Mouse (Mus musculus): Measurements from ENCODE around the gene Gale. TPM values are rescaled to one million over a fixed set of nuclear protein-coding genes. Genes with fewer than 3 reads are reported as not detected.

The Gale gene
- total and polyA plus RNA-seq, 3 experiments = 23.8 to 40.5 (median 32.9) TPM

- no peak overlapping the region for H3K4me2 ChIP-seq (ENCODE audit: insufficient read depth, low read depth, poor library complexity, severe bottlenecking)
- no peak for DNase-seq (ENCODE audit: extremely low read depth)
- H3K4me3 ChIP-seq (replicated peaks in 1 of 3; ENCODE audit: low read depth in 2 of 3, low read length in 2 of 3, poor library complexity in 1 of 3) = no peak overlapping the region
- in situ Hi-C loops (cut with MboI; ENCODE audit: low pct_ligation_motif_present, low pct_unique_long_range_greater_than_20kb, low sequenced_read_pairs) (no loop called here), dilution Hi-C loops (cut with MboI; ENCODE audit: extremely low pct_ligation_motif_present, extremely low pct_unique_long_range_greater_than_20kb, low sequenced_read_pairs) (no loop called here)
- no peak overlapping the region for H3K9ac ChIP-seq (ENCODE audit: insufficient read depth, low read depth)
- no peak overlapping the region for H3K27ac ChIP-seq (ENCODE audit: insufficient read depth, low read depth)
- TF ChIP-seq SIN3A (IDR thresholded peaks at IDR 0.05; ENCODE audit: low read length) = no peak
- TF ChIP-seq ELF1 (IDR thresholded peaks at IDR 0.05; ENCODE audit: low read depth, low read length) = no peak
- no peak for TF ChIP-seq TCF12 (IDR thresholded peaks at IDR 0.05; ENCODE audit: low read depth, low read length)
- TF ChIP-seq POLR2A (IDR thresholded peaks at IDR 0.05; ENCODE audit: low read depth, low read length) = no peak
- TF ChIP-seq ZC3H11A (IDR thresholded peaks at IDR 0.05; ENCODE audit: low read depth, low read length) = no peak
- no peak for TF ChIP-seq ZKSCAN1 (IDR thresholded peaks at IDR 0.05; ENCODE audit: borderline replicate concordance, low read depth, low read length)
- TF ChIP-seq CHD1 (IDR thresholded peaks at IDR 0.05; ENCODE audit: low read depth, low read length) = no peak
- TF ChIP-seq NRF1 (IDR thresholded peaks at IDR 0.05; ENCODE audit: low read depth, low read length) = no peak
- no peak for TF ChIP-seq CHD2 (IDR thresholded peaks at IDR 0.05; ENCODE audit: low read length)
- no peak for TF ChIP-seq KAT2A (IDR thresholded peaks at IDR 0.05; ENCODE audit: insufficient replicate concordance, low read length)
- TF ChIP-seq GABPA (IDR thresholded peaks at IDR 0.05; ENCODE audit: insufficient replicate concordance, low read depth, low read length) = no peak
- TF ChIP-seq USF2 (conservative IDR thresholded peaks at IDR 0.05; ENCODE audit: low read depth, low read length) = no peak
- no peak for TF ChIP-seq UBTF (IDR thresholded peaks at IDR 0.05; ENCODE audit: low read depth, low read length)
- no peak for TF ChIP-seq JUND (conservative IDR thresholded peaks at IDR 0.05; ENCODE audit: low read depth, low read length)
- TF ChIP-seq BHLHE40 (IDR thresholded peaks at IDR 0.05; ENCODE audit: low read depth, low read length) = no peak
- no peaks in the 10 kb centered on the region for H3K27me3 ChIP-seq (replicated peaks)
- H3K79me2 ChIP-seq (replicated peaks; ENCODE audit: control insufficient read depth, extremely low read depth, insufficient read depth, poor library complexity, severe bottlenecking) = peaks cover 17% of the 10 kb centered on the region
- no peaks in the 10 kb centered on the region for H3K9me3 ChIP-seq (replicated peaks; ENCODE audit: low read length)
- H3K36me3 ChIP-seq (replicated peaks in 1 of 2; ENCODE audit: control insufficient read depth in 1 of 2, insufficient read depth in 1 of 2, low read length in 1 of 2) = peaks cover 79 to 92% of the 10 kb centered on the region in 2 experiments
- peaks cover 0 to 5% of the 10 kb centered on the region in 2 experiments; a peak in 2 of 4 replicates for H3K4me1 ChIP-seq (ENCODE audit: control insufficient read depth in 1 of 2, insufficient read depth in 2 of 2)
Observed at GRCm38 (mm10) chr4:136006821-136007220, 43.3 kb downstream of the Gale start.

DNA sequence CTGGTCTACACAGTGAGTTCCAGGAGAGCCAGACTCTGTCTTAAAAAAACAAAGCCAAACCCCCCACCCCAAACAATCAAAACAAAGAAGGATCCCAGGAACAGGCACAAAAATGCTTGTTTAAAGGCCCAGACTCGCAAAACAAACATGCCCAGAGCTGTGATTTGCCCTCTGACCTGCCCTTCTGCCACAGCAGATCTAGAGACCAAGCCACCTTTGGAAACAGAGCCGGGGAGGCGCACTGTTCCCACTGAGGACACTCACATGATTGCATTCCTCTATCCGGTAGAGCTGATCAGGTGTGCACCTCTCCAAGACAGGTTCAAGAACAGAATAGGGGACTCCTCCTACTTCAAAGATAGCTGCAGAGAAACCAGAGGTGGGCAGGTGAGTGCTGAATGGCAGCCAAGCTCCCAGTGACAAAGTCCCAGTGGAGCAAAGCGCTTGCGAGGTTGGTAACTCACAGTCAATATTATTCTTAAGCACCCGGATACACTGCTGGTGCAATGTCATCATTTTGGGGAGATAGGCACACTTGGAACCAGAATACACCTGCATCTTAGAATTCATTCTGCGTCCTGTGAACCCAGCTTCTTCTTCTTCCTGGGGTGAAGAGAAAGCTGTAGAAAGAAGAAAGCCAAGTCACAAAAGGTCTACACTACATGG is 45.4 kb downstream of the Gale start:
- Histone ChIP-seq H3K79me2 (replicated peaks; ENCODE audit: control insufficient read depth, extremely low read depth, insufficient read depth, poor library complexity, severe bottlenecking) (peaks cover 30% of the 10 kb centered on the region), H3K27ac (ENCODE audit: insufficient read depth, low read depth) (no peak overlapping the region), H3K4me3 (replicated peaks in 1 of 3; ENCODE audit: low read depth in 2 of 3, low read length in 2 of 3, poor library complexity in 1 of 3) (no peak overlapping the region), H3K9me3 (replicated peaks; ENCODE audit: low read length) (no peaks in the 10 kb centered on the region), H3K9ac (ENCODE audit: insufficient read depth, low read depth) (no peak overlapping the region), H3K27me3 (replicated peaks) (no peaks in the 10 kb centered on the region), H3K36me3 (replicated peaks in 1 of 2; ENCODE audit: control insufficient read depth in 1 of 2, insufficient read depth in 1 of 2, low read length in 1 of 2) (peaks cover 83 to 92% of the 10 kb centered on the region in 2 experiments), H3K4me1 (ENCODE audit: control insufficient read depth in 1 of 2, insufficient read depth in 2 of 2) (peaks cover 0 to 5% of the 10 kb centered on the region in 2 experiments; a peak in 2 of 4 replicates), H3K4me2 (ENCODE audit: insufficient read depth, low read depth, poor library complexity, severe bottlenecking) (no peak overlapping the region)
- in situ Hi-C loops (cut with MboI; ENCODE audit: low pct_ligation_motif_present, low pct_unique_long_range_greater_than_20kb, low sequenced_read_pairs) (no loop called here), dilution Hi-C loops (cut with MboI; ENCODE audit: extremely low pct_ligation_motif_present, extremely low pct_unique_long_range_greater_than_20kb, low sequenced_read_pairs) (no loop called here)
- no peak for TF ChIP-seq MAZ (IDR thresholded peaks at IDR 0.05; ENCODE audit: low read depth, low read length)
- TF ChIP-seq ELF1 (IDR thresholded peaks at IDR 0.05; ENCODE audit: low read depth, low read length) = no peak
- TF ChIP-seq ETS1 (conservative IDR thresholded peaks at IDR 0.05; ENCODE audit: low read depth, low read length) = no peak
- no peak for TF ChIP-seq USF1 (IDR thresholded peaks at IDR 0.05; ENCODE audit: low read depth, low read length)
- TF ChIP-seq MAFK (IDR thresholded peaks at IDR 0.05; ENCODE audit: insufficient replicate concordance, low read length) = no peak
- TF ChIP-seq ZMIZ1 (IDR thresholded peaks at IDR 0.05; ENCODE audit: low read depth, low read length) = no peak
- DNase-seq (ENCODE audit: extremely low read depth) = no peak

Measured in CH12.LX (cell line).